Mouse (Mus musculus) gastrocnemius, postnatal 14 days (tissue): ENCODE results near the gene B4galt3. TPM values are rescaled to one million over a fixed set of nuclear protein-coding genes. Genes with fewer than 3 reads are reported as not detected.
A peak's percentile ranks its signal among the peaks of the same experiment; 100 is the strongest.
"Not testable (repeated sequence)": the region's sequence is repeated elsewhere in the genome, so short reads cannot be mapped to it uniquely, and the experiment has no call there.

ENCODE experiments used
- DNase-seq: peaks from one replicate; pipeline ENCODE4 v3.0.0; 2021; ENCODE audit warnings: mixed read lengths
- intact Hi-C: fragments of 180-260 bp; cut with DNase I; formaldehyde crosslinking; loops from one replicate; pipeline ENCODE4 v1.15.1; 2025; ENCODE audit warnings: low total_unique reads
- total RNA-seq, 2 experiments: library from RNA; stranded (reverse); gene quantifications; 2 replicates each; pipeline ENCODE4 v1.2.3; 2021

The B4galt3 gene
- total RNA-seq, 2 experiments from 2014 or later: 5.9 to 9.4 TPM

- intact Hi-C loops: no loop called here
- peak; percentile 88 for DNase-seq
Measured at GRCm38 (mm10) chr1:171280916-171281527, 10.9 kb downstream of the B4galt3 start, which contains the start of gene Ppox. Gene Ppox (minus strand): TSS chr1:171281186.

- peak; percentile 81 for DNase-seq
- intact Hi-C loops: no loop called here
Measured at GRCm38 (mm10) chr1:171281528-171281923, 11.4 kb downstream of the B4galt3 start.

DNA sequence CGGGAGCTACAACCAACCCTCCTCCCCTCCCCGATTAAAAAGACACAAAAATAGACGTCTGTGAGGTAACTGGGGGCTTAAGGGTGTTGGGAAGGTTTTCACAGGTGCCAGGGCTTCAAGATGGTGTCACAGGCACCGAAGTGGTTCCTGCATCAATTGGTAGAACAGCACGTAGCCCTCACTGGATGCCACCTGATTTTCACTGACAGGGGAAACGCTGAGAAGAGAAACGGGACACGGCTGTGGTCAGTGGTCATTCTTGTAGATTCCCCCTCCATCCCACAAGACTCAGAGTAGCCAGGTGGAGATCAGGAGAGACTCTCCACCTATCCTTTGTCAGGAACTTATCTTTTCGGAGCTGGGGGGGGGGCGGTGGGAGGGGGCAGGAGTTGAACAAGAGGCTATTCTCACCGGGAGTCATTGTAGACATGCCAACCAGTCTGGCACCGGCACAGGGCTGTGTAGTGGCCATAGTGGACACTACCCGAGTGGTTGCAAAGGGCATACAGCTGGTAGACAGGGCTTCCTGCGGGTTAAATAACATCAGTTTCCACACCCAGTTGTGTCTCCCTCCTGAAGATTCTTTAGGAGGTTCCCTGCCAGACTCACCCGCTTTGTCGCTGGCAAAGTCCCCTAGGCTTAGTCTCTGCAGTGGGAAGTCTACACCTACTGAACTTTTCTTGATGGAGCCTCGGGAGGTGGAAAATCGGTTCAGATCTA lies 12.1 kb downstream of the B4galt3 start:
- intact Hi-C loops: no loop called here
- DNase-seq: no peak

DNA sequence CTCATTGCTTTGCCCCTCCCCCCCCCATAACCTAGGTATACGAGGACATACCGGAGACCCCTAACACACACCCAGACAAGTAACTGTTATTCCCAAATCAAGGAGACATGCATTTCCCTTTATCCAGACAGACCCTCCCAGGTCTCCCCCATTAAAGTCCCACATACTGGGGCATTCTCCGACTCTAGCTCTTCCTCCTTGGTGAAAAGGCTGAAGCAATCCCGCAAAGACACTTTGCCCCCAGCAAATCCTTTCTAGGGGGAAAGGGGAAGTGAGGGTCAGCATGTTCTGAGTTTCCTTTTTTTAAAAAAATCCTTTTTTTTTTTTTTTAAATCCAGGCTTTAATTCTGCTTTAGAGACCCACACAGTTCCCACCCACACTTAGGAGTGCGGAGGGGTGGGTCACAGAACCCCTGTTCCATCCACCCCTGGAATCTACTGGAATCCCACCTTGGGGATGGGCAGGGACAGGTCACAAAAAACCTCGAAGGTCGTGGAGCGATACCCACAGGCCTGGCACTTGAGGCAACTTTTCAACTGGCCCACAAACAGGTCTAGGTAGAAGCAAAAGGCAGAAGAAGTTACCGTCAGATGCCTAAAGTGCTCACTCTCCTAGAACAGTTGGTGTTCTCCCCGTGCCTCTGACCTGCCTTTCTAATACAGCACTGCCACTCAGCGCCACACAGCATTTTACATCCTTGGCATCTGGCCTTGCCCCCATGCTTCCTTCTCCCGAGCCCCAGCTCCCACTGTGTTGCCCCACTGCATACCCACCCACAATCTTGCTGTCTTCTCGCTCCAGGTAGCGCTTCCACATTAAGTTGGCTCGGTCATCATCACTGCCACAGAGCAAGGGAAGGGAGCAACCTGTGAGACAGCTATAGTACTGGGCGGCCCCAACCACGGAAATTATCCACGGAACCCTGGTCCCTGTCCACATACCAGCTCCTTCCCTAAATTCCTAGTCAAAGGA lies 13.3 kb downstream of the B4galt3 start:
- DNase-seq: no peak
- intact Hi-C loops: no loop called here

- DNase-seq: no peak
- intact Hi-C loops: no loop called here
Measured at GRCm38 (mm10) chr1:171284491-171284890, 14.4 kb downstream of the B4galt3 start.

- no peak for DNase-seq
- intact Hi-C loops: no loop called here
Measured at GRCm38 (mm10) chr1:171285096-171285892, 15.2 kb downstream of the B4galt3 start.

GRCm38 (mm10) chr1:171286517-171286916 lies 16.4 kb downstream of the B4galt3 start:
- no peak for DNase-seq
- intact Hi-C loops: no loop called here

DNA sequence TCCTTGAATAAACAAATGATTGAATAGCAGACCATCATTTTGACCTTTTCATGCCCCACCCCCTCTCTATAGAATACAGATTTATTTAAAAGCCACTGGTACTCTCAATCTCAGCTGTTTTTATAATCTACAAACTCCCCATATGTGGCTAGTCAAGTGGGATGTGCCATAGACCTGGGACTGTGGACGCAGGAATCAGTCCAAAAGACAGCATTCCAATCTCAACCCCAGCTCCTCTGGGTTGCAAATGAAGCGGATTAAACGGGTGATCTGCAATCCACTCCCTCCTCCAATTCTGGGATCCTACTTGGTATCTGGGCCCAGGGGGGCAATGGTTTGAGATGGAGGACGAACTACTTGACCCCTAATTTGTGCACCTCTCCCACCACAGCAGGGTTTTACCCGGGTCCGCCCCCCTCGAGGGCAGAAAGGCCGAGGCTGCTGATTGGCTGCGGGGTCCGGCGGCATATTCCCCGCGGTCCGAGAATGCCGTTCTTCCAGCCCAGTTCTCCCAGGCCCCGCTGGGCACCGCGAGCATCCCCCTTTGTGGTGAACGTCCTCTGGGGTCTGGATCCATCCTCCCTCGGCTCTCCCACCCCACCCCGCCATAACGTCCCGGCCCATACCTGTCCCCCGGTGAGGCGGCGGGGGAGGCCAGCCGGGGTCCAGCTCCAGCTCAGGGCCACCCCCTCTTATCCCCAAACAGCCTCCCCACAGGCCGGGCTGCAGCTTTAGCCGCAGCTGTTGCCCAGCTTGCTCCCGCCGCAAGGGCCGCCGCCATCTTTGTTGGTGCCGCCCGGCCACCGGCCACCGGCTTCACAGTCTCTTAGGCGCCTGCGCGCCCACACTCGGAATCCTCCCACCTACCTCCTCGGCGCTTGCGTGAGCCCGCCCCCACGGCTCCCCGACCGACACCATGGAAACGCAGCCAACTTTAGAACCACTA lies 17.3 kb downstream of the B4galt3 start, which contains the start of gene Usp21:
Gene Usp21 (minus strand): TSS at position 856 of the 946 bp plus-strand sequence.
- intact Hi-C loops: no loop called here

DNA sequence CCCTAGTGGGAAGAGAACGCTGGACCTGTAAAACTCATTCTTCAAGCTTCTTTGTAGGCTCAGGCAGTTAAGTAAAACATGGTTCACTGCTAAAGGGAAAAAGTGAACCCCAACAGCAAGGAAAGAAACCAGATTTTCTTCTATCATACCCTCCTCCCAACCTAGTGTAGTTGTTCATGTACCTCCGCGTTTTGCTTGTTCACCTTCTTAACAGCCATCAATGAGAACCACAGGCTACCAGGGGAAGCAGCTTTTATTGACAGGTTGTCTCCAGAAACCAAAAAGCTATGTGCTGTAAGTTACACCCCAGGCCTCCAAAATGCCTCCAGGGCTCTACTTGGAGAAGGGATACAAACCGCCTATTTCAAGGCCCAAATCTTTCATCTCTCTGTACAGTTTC lies 18.2 kb downstream of the B4galt3 start:
- no peak for DNase-seq
- intact Hi-C loops: no loop called here

More for the DNA sequence above, 17.3 kb downstream of the B4galt3 start, which contains the start of gene Usp21:
- peak; percentile 96 for DNase-seq

- intact Hi-C loops: no loop called here
- no peak for DNase-seq
Measured at GRCm38 (mm10) chr1:171293351-171293750, 23.2 kb downstream of the B4galt3 start.

DNA sequence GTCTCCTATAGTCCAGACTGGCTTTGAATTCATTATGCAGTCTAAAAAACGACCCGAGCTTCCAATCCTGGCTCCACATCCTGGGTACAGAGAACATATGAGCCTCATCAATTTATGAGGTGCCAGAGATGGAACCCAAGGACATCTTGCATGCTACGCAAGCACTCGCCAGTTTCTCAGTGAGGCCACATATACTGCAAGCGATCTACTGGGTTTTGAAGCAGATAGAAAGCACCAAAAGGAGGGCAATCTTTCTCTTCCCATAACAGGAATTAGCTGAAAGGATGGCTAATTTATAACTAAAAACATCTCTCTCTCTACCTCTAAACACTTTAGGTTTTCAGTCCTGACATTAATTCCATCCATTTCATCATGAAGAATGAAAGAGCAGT lies 23.8 kb downstream of the B4galt3 start:
- DNase-seq: no peak
- intact Hi-C loops: no loop called here

DNA sequence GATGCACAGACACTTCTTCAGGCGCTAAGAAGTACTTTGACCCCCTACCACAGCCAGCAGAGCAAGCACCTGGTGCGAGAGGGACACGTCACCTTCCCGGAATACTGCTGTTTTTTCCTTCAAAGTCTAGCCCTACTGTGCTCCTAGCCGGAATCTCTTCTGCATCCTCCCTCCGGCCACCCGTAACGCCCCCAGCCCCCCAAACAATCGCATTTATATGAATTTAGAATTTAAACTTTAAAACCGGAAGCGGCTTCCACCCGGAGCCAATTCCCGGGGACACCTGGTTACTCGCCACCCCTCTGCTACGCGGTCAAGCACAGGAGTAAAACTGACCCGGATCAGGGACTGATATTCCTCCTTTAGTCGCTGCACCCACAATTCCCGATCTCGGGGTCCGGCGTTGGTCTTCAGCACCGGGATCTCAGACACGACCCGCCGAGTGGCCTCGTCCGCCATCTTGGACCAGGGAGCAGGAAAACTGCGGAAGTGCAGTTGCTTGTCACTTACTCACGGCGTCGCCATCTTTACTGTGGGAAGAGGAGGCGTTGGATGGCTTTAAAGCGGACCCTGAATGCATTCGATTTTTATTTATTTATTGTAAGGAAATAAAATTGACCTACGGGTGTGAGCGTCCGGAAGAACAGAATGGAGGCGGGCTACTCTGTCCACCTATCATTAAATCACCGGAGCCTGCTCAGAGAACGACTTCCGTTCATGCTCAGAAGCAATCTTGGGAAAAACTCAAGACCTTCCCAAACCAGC lies 24.4 kb downstream of the B4galt3 start, which contains the start of gene Ufc1:
Gene Ufc1 (minus strand): TSS at position 727 of the 765 bp plus-strand sequence.
- peak; percentile 81 for DNase-seq
- intact Hi-C loops: no loop called here

GRCm38 (mm10) chr1:171295063-171295402 lies 24.9 kb downstream of the B4galt3 start:
- no peak for DNase-seq
- intact Hi-C loops: no loop called here

DNA sequence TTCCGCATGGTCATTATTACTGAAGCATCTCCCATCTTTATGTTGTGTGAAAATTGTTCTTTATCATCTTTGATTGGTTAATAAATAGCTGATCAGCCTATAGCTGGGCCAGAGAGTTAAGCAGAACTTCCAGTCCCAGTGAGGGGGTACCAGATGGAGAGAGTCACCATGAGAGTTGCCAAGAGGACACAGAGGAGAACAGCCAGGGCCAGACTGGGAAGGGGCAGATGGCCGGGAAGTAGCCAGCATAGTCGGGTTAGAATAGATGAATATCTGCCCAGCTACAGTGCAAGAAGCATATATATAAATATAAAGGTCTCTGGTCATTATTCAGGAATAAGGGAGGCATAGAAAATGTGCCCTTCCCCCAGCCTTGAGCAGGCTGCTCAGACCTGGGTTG lies 28.1 kb downstream of the B4galt3 start:
- intact Hi-C loops: no loop called here
- DNase-seq: no peak

DNA sequence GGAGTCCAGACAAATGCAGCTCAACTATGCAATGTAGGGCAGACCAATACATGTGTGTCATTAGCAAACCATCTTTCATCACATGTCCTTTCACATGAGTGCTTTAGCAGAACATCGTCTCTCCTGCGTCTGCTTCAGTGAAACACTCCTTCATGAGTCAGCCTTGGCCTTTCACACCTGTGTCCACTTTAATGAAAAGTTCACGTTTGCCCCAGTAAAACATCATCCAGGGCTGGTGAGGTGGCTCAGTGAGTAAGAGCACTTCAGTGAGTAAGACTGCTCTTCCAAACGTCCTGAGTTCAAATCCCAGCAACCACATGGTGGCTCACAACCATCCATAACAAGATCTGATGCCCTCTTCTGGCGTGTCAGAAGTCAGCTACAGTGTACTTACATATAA lies 36.0 kb downstream of the B4galt3 start:
- DNase-seq, intact Hi-C loops: not testable (repeated sequence)

DNA sequence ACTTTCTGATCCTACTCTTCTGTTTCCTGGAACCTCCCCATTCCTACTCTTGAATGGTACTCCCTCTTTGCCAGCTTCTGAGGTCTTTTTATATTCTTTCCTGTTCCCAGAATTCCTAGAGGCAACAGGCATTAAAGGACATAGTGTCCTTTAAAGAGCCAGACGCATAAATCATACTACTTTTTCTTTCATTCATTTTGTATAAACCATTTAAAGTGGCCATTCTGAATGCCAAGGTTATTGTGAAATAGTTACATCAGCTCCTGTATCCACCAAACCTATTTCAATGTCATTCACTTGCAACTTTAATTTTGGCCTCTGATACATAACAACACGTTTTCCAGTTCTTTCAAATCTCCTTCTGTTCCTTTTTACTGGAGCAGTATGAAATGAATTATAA lies 39.2 kb downstream of the B4galt3 start:
- intact Hi-C loops: no loop called here
- no peak for DNase-seq

- DNase-seq: no peak
- intact Hi-C loops: loop anchor here (2.0 kb wide), 1 partner anchor 37 kb away; no protein-coding TSS in a partner anchor
Measured at GRCm38 (mm10) chr1:171319748-171320147, 49.6 kb downstream of the B4galt3 start.
